Mouse (Mus musculus) kidney, adult 2 months (tissue): ENCODE measurements around the gene Ncf1. TPM values are rescaled to one million over a fixed set of nuclear protein-coding genes. Genes with fewer than 3 reads are reported as not detected.

Experiments
- DNase-seq: peaks from one replicate; pipeline ENCODE4 v3.0.0; 2021
- H3K27ac ChIP-seq: fragments of 200-500 bp; 2 replicates; pipeline ENCODE4 v1.5.1; 2012; ENCODE audit warnings: low read depth, low read length, control low read depth, inconsistent platforms; ENCODE audit not compliant: insufficient read depth
- H3K27me3 ChIP-seq: fragments of 200-500 bp; replicated peaks from 2 replicates; pipeline ENCODE4 v1.6.1; 2012; ENCODE audit warnings: mild to moderate bottlenecking, moderate library complexity, low read length, inconsistent platforms; ENCODE audit not compliant: control insufficient read depth, insufficient read depth
- H3K36me3 ChIP-seq: fragments of 200-500 bp; 2 replicates; pipeline ENCODE4 v1.6.1; 2012; ENCODE audit warnings: mild to moderate bottlenecking, moderate library complexity, low read length, inconsistent platforms; ENCODE audit not compliant: control insufficient read depth, insufficient read depth
- H3K4me1 ChIP-seq: fragments of 200-500 bp; 2 replicates; pipeline ENCODE4 v1.6.1; 2011; ENCODE audit warnings: low read length; ENCODE audit not compliant: control insufficient read depth, insufficient read depth
- H3K4me3 ChIP-seq: fragments of 200-500 bp; 2 replicates; pipeline ENCODE4 v1.5.1; 2011; ENCODE audit warnings: mild to moderate bottlenecking, low read depth, low read length, control low read depth; ENCODE audit not compliant: insufficient read depth
- CTCF ChIP-seq: fragments of 200-500 bp; conservative IDR thresholded peaks from 2 replicates; pipeline ENCODE4 v1.5.1; 2011; ENCODE audit warnings: low read depth, mild to moderate bottlenecking, control low read depth, low read length, moderate library complexity, mixed read lengths; ENCODE audit not compliant: insufficient read depth, insufficient read length
- POLR2A ChIP-seq: fragments of 200-500 bp; IDR thresholded peaks from one replicate; pipeline ENCODE4 v1.6.1; 2011; ENCODE audit warnings: low read depth, low read length, control low read depth
- WGBS: fragments of 180-500 bp; shearing (Covaris S2); methylation state at CpG from one replicate; pipeline ENCODE4 v1.1.7; 2018; 5-methylcytosine and 5-hydroxymethylcytosine counted together
- polyA plus RNA-seq: library from polyadenylated mRNA; depleted of rRNA; stranded (reverse); fragments of >200 nt; gene quantifications from 2 replicates; pipeline ENCODE4 v1.2.3, GENCODE M21; 2012

Gene Ncf1
- polyA plus RNA-seq, 1 experiment: 6.7 TPM

- Histone ChIP-seq H3K27ac (no peak overlapping the region), H3K36me3 (no peaks in the 10 kb centered on the region), H3K4me1 (no peaks in the 10 kb centered on the region; the same call in 1 of the 2 replicates), H3K27me3 (no peaks in the 10 kb centered on the region), H3K4me3 (no peak overlapping the region)
- no peak for DNase-seq
- WGBS: 81% methylated on average over 7 of the region's 7 CpGs
- no peak for TF ChIP-seq CTCF
- TF ChIP-seq POLR2A: no peak
These were observed 11.5 kb downstream of the Ncf1 start for GRCm38 (mm10) chr5:134217900-134218299.

GRCm38 (mm10) chr5:134214021-134214806, 15.2 kb downstream of the Ncf1 start:
- no peak overlapping the region for H3K4me3 ChIP-seq
- no peaks in the 10 kb centered on the region for H3K27me3 ChIP-seq
- no peaks in the 10 kb centered on the region for H3K4me1 ChIP-seq
- no peaks in the 10 kb centered on the region for H3K36me3 ChIP-seq
- no peak for DNase-seq
- TF ChIP-seq CTCF: no peak
- no peak for TF ChIP-seq POLR2A
- WGBS: 53% methylated on average over 12 of the region's 12 CpGs
- H3K27ac ChIP-seq: no peak overlapping the region

GRCm38 (mm10) chr5:134209931-134210554, 19.4 kb downstream of the Ncf1 start:
- TF ChIP-seq CTCF: no peak
- Histone ChIP-seq H3K27me3 (no peaks in the 10 kb centered on the region), H3K36me3 (no peaks in the 10 kb centered on the region), H3K4me1 (no peaks in the 10 kb centered on the region), H3K27ac (no peak overlapping the region), H3K4me3 (no peak overlapping the region)
- peak; percentile 82 for DNase-seq
- WGBS: 38% methylated on average over 11 of the region's 11 CpGs

GRCm38 (mm10) chr5:134206721-134207120, 22.7 kb downstream of the Ncf1 start:
- H3K27me3 ChIP-seq: no peaks in the 10 kb centered on the region
- H3K4me3 ChIP-seq: no peak overlapping the region
- H3K36me3 ChIP-seq: no peaks in the 10 kb centered on the region
- no peaks in the 10 kb centered on the region for H3K4me1 ChIP-seq
- TF ChIP-seq CTCF: no peak
- H3K27ac ChIP-seq: no peak overlapping the region
- 80% methylated on average over 10 of the region's 10 CpGs for WGBS
- DNase-seq: no peak

GRCm38 (mm10) chr5:134193664-134194063, 35.8 kb downstream of the Ncf1 start:
- H3K4me1 ChIP-seq: no peaks in the 10 kb centered on the region
- DNase-seq: no peak
- H3K4me3 ChIP-seq: no peak overlapping the region
- TF ChIP-seq CTCF: no peak
- no peak for TF ChIP-seq POLR2A
- H3K27me3 ChIP-seq: no peaks in the 10 kb centered on the region
- H3K27ac ChIP-seq: no peak overlapping the region
- WGBS: 83% methylated on average over 8 of the region's 8 CpGs
- no peaks in the 10 kb centered on the region for H3K36me3 ChIP-seq

- TF ChIP-seq POLR2A (no peak), CTCF (no peak)
- DNase-seq: no peak
- Histone ChIP-seq H3K4me3 (no peak overlapping the region), H3K27ac (no peak overlapping the region), H3K4me1 (peaks cover under 1% of the 10 kb centered on the region), H3K27me3 (no peaks in the 10 kb centered on the region), H3K36me3 (no peaks in the 10 kb centered on the region)
- WGBS: 63% methylated on average over 7 of the region's 7 CpGs
These were observed 40.9 kb downstream of the Ncf1 start for GRCm38 (mm10) chr5:134188571-134188970.

GRCm38 (mm10) chr5:134186961-134187731, 42.3 kb downstream of the Ncf1 start:
- Histone ChIP-seq H3K4me3 (no peak overlapping the region), H3K27me3 (no peaks in the 10 kb centered on the region), H3K36me3 (no peaks in the 10 kb centered on the region), H3K27ac (no peak overlapping the region), H3K4me1 (peaks cover 14% of the 10 kb centered on the region)
- peak; percentile 61 for DNase-seq
- WGBS: 74% methylated on average over 4 of the region's 4 CpGs
- peak; percentile 94 for TF ChIP-seq CTCF
- no peak for TF ChIP-seq POLR2A
